Mouse (Mus musculus) adrenal gland, postnatal 25 days (tissue): ENCODE measurements around the gene Nthl1. TPM values are rescaled to one million over a fixed set of nuclear protein-coding genes. Genes with fewer than 3 reads are reported as not detected.
A peak's percentile ranks its signal among the peaks of the same experiment; 100 is the strongest.

Experiments used
- DNase-seq: peaks from one replicate; pipeline ENCODE4 v3.0.0; 2021; ENCODE audit warnings: mixed read lengths
- total RNA-seq: library from RNA; stranded (reverse); gene quantifications from 2 replicates; pipeline ENCODE4 v1.2.3, GENCODE M21; 2021

The Nthl1 gene
- total RNA-seq, 1 experiment from 2014 or later: 12.6 TPM

- DNase-seq: peak; percentile 74
Measured at GRCm38 (mm10) chr17:24628646-24629045, 3.8 kb upstream of the Nthl1 start.

DNA sequence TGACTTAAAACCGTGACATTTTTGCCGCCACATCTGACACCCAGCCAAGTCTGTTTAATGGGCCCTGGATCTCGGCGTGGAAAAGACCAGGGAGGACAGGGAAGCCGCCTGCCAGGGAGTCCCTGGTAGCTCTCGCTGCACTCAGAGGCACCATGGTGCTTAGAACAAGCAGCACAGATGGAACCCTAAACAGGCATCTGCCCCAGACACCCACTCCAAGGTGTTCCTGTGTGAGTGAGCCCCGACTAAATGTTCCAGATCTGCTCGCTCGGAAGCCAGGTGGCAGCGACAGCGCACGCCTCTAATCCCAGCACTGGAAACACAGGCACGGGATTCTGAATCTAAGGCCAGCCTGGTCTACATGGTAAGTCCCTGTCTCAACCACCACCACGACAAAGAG, 2.4 kb upstream of the Nthl1 start:
- no peak for DNase-seq

GRCm38 (mm10) chr17:24632813-24633449, 451 bp downstream of the Nthl1 start:
- peak; percentile 60 for DNase-seq

DNA sequence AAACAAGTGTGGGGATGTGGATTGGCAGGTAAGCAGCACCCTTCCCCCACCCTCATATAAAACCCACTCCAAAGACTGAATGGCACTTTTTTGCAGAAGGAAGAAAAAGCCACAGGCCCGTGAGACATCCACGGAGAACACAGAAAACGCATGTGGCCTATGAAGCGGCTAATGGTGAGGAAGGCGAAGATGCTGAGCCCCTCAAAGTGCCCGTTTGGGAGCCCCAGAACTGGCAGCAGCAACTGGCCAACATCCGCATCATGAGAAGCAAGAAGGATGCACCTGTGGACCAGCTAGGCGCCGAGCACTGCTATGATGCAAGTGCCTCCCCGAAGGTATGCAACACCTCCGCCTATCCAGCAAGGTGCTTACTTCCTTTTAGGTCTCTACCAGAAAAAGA, 1.4 kb downstream of the Nthl1 start:
- DNase-seq: no peak

GRCm38 (mm10) chr17:24635024-24635423, 2.5 kb downstream of the Nthl1 start:
- no peak for DNase-seq

DNA sequence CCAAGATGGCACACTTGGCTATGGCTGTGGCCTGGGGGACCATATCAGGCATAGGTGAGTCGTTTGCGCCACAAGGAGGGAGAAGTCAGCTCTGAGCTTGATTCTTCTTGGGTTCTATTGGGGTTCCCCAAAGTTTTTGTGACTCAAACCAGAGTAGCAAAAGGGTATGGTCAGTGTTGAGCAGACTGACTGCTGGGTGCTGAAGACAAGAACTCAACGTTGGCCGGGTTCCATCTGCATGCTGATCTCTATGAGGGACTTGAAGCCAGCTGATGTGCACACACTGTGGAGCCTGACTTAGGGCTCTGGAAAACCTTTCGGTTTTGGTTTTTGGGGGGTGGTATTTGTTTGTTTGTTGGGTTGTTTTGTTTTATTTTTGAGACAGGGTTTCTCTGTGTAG, 3.2 kb downstream of the Nthl1 start:
- no peak for DNase-seq

- DNase-seq: no peak
Measured at GRCm38 (mm10) chr17:24636781-24637481, 4.5 kb downstream of the Nthl1 start.

GRCm38 (mm10) chr17:24638214-24638613, 5.7 kb downstream of the Nthl1 start:
- no peak for DNase-seq

DNA sequence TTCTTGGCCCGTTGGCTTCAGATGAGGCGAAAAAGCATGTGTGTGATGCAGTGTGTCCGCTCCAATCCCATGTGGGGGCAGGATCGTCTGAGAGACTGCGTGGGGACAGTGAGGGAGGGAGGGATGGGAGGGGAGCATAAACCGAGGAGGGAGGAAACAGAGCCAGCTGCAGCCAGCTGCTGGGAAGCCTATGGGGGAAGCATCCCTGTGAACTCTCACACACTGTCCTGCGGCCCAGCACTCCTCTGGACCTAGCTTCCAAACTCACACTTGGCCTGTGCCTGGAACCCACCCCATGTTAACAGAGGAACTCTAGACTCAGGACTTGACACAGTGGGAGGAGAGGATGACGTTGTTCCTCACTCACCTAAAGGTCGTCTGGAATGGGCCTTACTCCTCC, 6.4 kb downstream of the Nthl1 start:
- DNase-seq: no peak

DNA sequence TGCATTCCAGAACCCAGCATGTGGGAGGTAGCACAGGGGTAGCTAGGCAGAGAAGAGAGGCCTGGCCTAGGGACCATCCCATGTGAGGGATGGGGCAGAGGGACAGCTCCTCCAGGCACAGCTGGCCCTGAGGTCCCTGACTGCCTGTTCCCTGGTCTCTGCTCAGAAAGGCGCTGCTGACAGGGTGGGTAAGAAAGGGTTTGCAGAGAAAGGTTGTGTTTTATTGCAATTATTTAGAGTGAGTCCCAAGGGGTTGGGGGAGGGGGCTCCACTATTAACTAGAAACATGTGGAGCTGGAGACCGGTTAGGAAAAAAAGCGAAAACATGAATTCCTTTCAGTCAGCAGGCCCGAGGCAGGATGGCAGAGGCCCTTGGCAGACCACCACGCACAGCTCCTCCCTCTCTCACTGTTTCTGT, 7.1 kb downstream of the Nthl1 start:
- DNase-seq: no peak

- no peak for DNase-seq
Measured at GRCm38 (mm10) chr17:24640119-24640518, 7.6 kb downstream of the Nthl1 start.

GRCm38 (mm10) chr17:24640581-24640980, 8.1 kb downstream of the Nthl1 start:
- no peak for DNase-seq

- no peak for DNase-seq
Measured at GRCm38 (mm10) chr17:24641944-24642343, 9.5 kb downstream of the Nthl1 start.

- no peak for DNase-seq
Measured at GRCm38 (mm10) chr17:24642791-24643343, 10.4 kb downstream of the Nthl1 start.

DNA sequence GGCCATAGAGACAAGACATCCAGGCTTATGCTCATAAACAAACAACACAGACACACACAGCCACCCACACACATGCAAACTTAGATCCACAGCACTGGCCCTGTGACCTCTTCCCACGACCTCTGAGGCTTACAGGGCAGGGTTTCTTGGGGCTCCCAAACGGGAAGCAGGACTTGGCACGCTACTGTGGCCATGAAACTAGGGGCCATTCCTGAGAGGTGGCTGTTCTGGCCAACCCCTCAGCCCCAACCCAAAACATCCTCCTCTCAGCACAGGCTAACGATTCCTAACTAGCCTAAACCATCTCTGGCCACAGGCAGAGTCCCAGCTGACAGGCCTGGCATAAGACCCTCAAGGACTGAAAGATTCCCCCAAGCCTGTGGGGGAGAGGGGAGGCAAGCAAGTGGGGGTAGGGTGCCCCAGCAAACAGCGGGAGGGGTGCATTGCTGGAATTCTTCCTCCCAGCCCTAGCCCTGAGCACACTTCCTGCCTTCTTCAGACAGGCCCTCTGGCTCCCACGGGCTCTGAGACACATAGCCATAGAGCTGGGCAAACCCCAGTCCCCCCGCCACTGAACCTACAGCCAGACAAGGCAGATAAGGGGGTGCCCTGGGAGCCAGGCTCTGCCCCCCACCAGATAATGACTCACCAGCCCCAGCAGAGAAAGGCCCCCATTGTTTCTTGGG, 11.7 kb downstream of the Nthl1 start:
- no peak for DNase-seq

GRCm38 (mm10) chr17:24644875-24645721, 12.6 kb downstream of the Nthl1 start:
- DNase-seq: peak; percentile 40

GRCm38 (mm10) chr17:24645916-24646315, 13.4 kb downstream of the Nthl1 start:
- DNase-seq: no peak

- DNase-seq: no peak
Measured at GRCm38 (mm10) chr17:24646381-24646780, 13.9 kb downstream of the Nthl1 start.

DNA sequence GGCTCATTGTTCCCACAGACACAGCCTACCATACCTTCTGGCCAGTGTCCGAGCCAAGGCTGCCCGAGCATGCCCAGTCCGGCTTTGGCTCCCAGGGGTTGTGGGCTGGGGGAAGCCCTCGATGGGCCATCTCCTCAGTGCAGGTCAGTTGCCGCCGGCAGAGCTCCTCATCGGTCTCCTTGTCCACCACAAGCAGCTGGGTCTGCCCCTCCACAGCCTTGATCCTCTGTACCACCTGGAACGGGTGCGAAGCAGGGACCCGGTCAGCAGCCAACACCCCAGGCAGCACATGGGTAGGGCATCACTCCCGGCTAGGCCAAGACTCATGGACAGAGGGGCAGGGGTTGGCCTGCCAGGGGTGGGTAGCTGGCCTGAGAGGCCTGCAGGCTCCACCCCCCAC, 15.0 kb downstream of the Nthl1 start:
- no peak for DNase-seq

GRCm38 (mm10) chr17:24648731-24649377, 16.4 kb downstream of the Nthl1 start:
- DNase-seq: no peak

GRCm38 (mm10) chr17:24649581-24650069, 17.1 kb downstream of the Nthl1 start:
- peak; percentile 53 for DNase-seq
